Mouse (Mus musculus) megakaryocyte-erythroid progenitor cell, adult 5 weeks (primary cell): ENCODE results near the gene Fam50a. TPM values are rescaled to one million over a fixed set of nuclear protein-coding genes. Genes with fewer than 3 reads are reported as not detected.

Experiments used
- polyA plus RNA-seq: library from polyadenylated mRNA; stranded (reverse); fragments of >175 nt; gene quantifications from 2 replicates; pipeline ENCODE4 v1.2.3, GENCODE M21; 2012

The Fam50a gene
- 34.9 and 43.8 TPM in 2 replicates for polyA plus RNA-seq

DNA sequence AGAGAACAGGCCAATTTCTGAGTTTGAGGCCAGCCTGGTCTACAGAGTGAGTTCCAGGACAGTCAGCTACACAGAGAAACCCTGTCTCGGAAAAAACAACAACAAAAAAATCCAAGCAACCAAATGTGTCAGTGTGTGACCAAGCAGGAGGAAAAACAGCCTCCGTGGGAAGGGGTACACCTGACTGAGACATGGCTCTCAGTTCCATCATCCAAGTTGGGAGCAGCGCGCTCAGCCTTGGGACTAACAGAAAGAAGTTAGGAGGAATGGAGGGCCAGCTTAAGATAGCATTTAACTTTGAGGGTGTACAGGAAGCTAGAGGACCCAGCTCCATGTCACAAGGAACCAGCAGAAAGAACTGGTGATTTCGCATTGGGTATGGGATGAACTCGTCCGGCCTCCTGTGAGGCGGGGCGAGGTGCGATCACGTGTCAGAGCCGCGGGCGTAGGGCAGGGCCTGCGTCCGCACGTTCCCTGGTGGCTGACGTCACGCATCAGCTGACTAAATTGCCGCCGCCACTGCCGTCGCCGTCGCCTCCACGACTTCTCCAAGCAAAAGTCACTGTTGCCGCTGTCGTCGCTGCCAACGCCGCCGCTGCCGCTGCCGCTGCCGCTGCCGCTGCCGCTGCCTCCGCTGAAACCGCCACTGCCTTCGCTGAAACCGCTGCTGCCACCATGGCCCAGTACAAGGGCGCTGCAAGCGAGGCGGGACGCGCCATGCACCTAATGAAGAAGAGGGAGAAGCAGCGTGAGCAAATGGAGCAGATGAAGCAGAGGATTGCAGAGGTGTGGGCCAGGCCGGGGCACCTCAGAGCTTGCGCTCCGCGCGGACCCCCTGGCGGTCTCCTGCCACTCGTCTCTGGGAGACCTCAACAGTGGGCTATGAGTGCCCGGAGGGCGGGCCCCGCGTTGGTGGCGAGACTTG lies at the start of gene Fam50a:
Fam50a (plus strand) TSS at position 494 of the 925 bp plus-strand sequence.

DNA sequence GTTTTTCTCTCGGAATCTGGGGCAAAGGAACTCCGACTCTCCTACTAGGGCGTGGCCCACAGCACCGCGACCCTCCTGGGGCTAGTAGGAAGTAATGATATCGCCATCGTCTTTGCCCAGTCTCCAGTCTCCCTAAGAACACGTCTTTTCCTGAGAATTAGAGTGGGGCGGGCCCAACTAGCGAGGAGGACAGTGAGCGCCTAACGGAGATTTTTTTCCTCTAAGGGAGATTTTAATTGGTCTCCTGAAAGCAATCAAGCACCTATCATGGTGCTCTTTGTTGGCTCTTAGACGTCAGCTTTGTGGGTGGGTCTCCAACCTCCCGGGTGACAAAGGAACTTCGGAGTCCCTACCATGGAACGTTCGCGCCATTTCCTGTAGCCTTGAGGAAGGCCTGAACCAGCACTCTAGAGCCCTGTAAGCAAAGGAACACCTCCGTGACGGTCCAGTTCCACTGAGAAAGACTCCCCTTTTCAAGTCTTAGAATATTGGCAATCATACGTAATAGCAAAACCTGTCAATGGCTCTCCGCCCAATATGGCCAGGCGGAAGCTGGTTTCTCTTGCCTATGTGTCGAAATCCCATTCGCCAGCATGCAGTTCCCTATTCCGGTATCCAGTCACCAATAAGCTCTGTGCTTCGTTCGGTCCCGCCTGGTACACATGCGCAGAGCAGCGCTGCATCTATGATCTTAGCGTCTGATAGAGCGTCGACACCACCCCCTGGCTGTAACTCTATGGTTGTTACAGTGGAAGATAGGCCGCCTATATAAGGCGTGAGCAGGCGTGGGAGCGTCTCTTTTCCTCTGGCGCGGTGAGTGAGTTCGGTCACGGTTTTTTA lies 42.6 kb upstream of the Fam50a start, which contains the start of gene Rpl10:
Rpl10 (plus strand) TSS at position 751 of the 840 bp plus-strand sequence.

DNA sequence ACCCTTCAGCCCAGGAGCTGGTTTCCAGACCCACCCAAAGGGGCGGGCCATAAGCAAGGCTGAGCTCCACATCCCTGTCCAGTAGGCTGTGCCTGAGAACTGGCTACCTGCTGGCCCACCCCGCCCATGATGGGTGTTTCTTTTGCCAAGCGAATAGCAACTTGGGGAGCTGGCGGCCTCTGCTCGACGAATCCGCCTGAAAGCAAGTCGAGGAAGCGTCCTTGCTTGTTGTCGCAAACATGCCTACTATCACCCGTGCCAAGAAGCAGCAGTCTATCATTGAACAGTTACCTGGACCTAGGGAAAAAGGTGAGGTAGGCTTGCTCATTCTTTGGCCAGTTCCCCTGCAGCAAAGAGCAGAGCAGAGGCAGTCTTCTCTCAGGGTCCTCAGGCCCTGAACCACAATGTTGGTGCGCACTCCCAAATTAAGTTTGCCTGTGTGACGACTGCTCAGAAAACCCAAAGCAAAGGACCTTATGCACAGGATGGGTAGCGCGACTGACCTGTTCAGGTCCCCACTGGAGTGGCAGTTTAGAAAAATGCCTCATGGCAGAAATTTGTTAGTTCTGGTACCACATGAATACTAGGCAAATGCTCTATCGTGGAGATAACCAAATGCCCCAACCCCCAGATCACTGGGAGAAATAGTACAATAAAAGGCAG lies 31.0 kb upstream of the Fam50a start, which contains the start of the genes Taz and Dnase1l1:
Taz (plus strand) TSS at position 181 of the 663 bp plus-strand sequence.
Dnase1l1 (minus strand) TSS at position 606 of the 663 bp plus-strand sequence.

DNA sequence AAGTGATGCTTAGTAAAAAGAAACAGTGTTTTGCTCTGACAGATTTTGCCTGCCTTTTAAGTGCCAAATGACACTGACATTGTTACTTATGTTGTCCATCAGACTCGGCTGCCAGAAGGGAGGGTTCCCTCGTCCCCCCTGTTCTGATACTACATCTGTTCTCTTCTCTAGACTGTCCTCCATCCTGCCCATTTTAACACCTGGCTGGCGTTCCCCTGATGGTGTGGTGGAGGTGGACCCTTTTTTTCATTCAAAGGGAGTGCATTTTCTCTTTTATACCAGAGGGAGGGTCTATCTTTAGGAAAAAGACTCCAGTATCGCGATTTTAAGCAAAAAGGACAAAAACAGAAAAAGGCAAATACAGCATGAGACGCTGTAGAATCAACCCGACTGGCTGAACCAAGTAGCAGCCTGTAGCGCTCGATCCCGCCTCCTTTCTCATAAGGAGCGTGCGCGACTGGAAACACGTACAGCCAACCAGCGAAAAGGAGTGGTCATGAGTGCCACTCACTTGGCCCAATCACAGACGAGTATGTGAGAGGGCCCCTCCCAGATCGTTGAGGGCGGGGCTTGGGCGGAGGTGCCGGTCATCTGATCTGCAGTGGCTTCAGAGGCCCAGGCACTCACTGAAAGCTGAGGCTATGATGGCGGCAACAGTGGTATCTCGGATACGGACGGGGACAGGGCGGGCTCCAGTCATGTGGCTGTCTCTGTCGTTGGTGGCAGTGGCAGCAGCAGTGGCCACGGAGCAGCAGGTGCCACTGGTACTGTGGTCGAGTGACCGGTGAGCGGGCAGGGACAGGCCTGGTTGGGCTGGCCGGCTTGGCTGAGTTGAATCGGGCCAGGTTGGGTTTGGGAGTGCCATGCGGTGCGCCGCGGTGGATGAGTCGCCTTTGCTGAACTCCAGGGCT lies 16.0 kb upstream of the Fam50a start, which contains the start of gene Atp6ap1:
Atp6ap1 (plus strand) TSS at position 560 of the 911 bp plus-strand sequence.

DNA sequence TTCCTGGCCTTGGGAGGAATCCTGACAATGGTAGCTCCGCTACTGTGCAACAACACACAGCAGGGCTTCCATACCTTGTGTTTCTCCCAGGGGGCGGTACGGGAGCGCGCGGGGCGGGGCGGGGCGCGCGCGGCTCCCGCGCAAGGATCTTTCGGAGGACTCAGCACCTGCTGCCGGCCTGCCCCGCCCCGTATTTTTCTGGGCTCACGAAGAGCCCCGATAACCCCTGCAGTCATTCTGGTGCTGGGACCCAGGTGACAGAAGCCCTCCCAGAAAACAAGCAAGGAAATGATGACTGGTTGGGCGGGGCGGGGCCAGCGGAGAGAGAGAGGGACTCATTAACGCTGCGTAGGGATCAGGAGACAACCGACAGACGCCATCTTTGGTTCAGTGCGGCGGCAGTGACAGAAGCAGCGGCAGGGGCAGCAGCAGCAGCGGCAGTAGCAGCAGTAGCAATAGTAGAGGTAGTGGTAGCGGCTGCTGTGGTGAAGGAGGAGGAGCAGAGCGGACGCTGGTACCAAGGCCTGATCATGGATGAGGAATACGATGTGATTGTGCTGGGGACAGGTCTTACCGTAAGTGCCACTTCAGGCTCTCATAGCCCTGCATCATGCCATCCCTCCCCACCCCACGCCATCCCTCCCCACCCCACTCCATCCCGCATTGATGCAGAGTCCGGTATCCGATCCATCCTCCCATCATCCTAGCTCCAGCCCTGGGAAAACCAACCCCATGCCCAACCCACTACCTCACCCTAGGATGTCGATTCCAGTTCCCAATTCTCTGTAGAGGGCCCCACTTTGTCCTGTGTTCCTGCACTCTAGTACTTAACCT lies 7.7 kb upstream of the Fam50a start, which contains the start of gene Gdi1:
Gdi1 (plus strand) TSS at position 132 of the 834 bp plus-strand sequence.

DNA sequence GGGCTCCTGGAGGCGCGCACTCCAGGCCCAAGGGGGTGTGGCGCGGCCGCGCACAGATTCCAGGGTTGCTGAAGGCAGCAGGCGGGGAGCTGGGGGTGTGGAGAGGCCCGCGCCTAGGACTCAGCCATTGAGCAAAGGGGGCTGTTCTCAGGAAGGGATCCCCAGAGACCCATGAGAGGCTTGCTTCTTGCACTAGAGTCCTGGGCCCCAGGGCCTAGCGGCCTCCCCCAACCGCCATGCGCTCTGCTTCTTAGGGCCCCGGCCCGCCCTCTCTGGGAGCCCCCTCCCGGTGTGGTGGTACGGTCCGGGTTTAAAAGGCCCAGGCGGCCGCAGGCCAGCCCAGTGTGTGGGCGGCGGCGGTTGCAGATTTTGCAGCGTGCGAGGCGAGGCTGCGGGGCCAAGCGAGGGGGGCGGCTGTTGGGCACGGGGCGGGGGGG lies 15.9 kb downstream of the Fam50a start, which contains the start of gene Plxna3:
Plxna3 (plus strand) TSS at position 342 of the 437 bp plus-strand sequence.

DNA sequence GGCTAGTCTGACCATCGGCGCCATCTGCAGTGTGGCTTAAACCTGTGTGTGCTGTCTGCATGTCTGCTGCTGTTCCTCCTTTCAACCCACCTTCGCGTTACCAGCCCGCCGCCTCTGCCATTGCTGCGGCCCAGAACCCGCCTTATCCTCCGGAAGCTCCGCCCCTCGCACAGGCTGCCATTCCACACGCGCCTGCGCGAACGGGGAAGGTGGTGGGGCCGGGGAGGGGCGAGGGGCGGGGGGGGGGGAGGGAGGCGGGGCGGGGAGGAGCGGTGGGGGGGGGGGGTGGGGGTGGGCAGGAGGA lies 40.6 kb downstream of the Fam50a start, which contains the start of gene Lage3:
Lage3 (minus strand) TSS at position 152 of the 304 bp plus-strand sequence.

Other genes with a start within 250 kb of the Fam50a start
- gene Opn1mw, start 185.6 kb upstream of the Fam50a start, polyA plus RNA-seq: not detected in 2 replicates
- gene Mecp2, start 177.7 kb upstream of the Fam50a start, polyA plus RNA-seq: 33.5 and 42.0 TPM in 2 replicates
- gene Tex28, start 145.2 kb upstream of the Fam50a start, polyA plus RNA-seq: not detected in 2 replicates
- gene Tktl1, start 135.8 kb upstream of the Fam50a start, polyA plus RNA-seq: not detected in 2 replicates
- 125 and 148 TPM in 2 replicates for gene Flna, start 63.2 kb upstream of the Fam50a start, polyA plus RNA-seq
- gene Emd, start 58.3 kb upstream of the Fam50a start, polyA plus RNA-seq: 42.2 TPM in 2 replicates
- 1,371 and 1,458 TPM in 2 replicates for gene Rpl10, start 42.2 kb upstream of the Fam50a start, polyA plus RNA-seq
- gene Taz, start 31.1 kb upstream of the Fam50a start, polyA plus RNA-seq: 34.8 and 36.9 TPM in 2 replicates
- gene Dnase1l1, start 30.7 kb upstream of the Fam50a start, polyA plus RNA-seq: 0.47 and 1.2 TPM in 2 replicates
- 15.5 and 20.0 TPM in 2 replicates for gene Atp6ap1, start 15.9 kb upstream of the Fam50a start, polyA plus RNA-seq
- gene Gdi1, start 8.0 kb upstream of the Fam50a start, polyA plus RNA-seq: 35.5 and 48.6 TPM in 2 replicates
- gene Plxna3, start 16.0 kb downstream of the Fam50a start, polyA plus RNA-seq: 4.6 and 6.7 TPM in 2 replicates
- 5.9 and 6.9 TPM in 2 replicates for gene Lage3, start 40.6 kb downstream of the Fam50a start, polyA plus RNA-seq
- 31.2 and 32.6 TPM in 2 replicates for gene Ubl4a, start 60.2 kb downstream of the Fam50a start, polyA plus RNA-seq
- 4.5 and 5.4 TPM in 2 replicates for gene Slc10a3, start 60.3 kb downstream of the Fam50a start, polyA plus RNA-seq
- 6.1 and 7.7 TPM in 2 replicates for gene Fam3a, start 80.2 kb downstream of the Fam50a start, polyA plus RNA-seq
- gene Ikbkg, start 80.3 kb downstream of the Fam50a start, polyA plus RNA-seq: 9.2 and 10.3 TPM in 2 replicates
- 19.5 and 27.3 TPM in 2 replicates for gene G6pdx, start 116.2 kb downstream of the Fam50a start, polyA plus RNA-seq
- not detected in 2 replicates for gene Gm6880, start 168.4 kb downstream of the Fam50a start, polyA plus RNA-seq